Mouse (Mus musculus) limb, embryonic 14.5 days (tissue): ENCODE results near the gene Tnrc6b. TPM values are rescaled to one million over a fixed set of nuclear protein-coding genes. Genes with fewer than 3 reads are reported as not detected.
"Not testable (repeated sequence)": the region's sequence is repeated elsewhere in the genome, so short reads cannot be mapped to it uniquely, and the experiment has no call there.

Experiments used
- ATAC-seq: fragments of 200-750 bp; cut with Nextera tagmentation; 2 replicates; pipeline ENCODE4 v1.8.0; 2017; ENCODE audit warnings: low read depth, moderate number of reproducible peaks, moderate TSS enrichment; ENCODE audit not compliant: low FRiP score
- DNase-seq: peaks from one replicate; pipeline ENCODE4 v3.0.0-alpha.2; 2015; ENCODE audit warnings: low spot score
- H3K27ac ChIP-seq: fragments of 300-500 bp; sonication (generic); replicated peaks from 2 replicates; pipeline ENCODE4 v1.5.1; 2014; ENCODE audit warnings: low read depth, mild to moderate bottlenecking, low read length, moderate library complexity, mixed read lengths
- H3K27me3 ChIP-seq: fragments of 300-500 bp; sonication (generic); 2 replicates; pipeline ENCODE4 v1.6.1; 2014; ENCODE audit warnings: low read length, mixed read lengths; ENCODE audit not compliant: control insufficient read depth, insufficient read depth
- H3K36me3 ChIP-seq: fragments of 300-500 bp; sonication (generic); 2 replicates; pipeline ENCODE4 v1.6.1; 2014; ENCODE audit warnings: mild to moderate bottlenecking, low read length, moderate library complexity, mixed read lengths; ENCODE audit not compliant: control insufficient read depth, insufficient read depth
- H3K4me1 ChIP-seq: fragments of 300-500 bp; sonication (generic); 2 replicates; pipeline ENCODE4 v1.6.1; 2014; ENCODE audit warnings: antibody characterized with exemption, low read length, mixed read lengths; ENCODE audit not compliant: control insufficient read depth, insufficient read depth
- H3K4me2 ChIP-seq: fragments of 300-500 bp; sonication (generic); replicated peaks from 2 replicates; pipeline ENCODE4 v1.6.1; 2014; ENCODE audit warnings: low read depth, mild to moderate bottlenecking, low read length, moderate library complexity; ENCODE audit not compliant: severe bottlenecking
- H3K4me3 ChIP-seq: fragments of 300-500 bp; sonication (generic); replicated peaks from 2 replicates; pipeline ENCODE4 v1.5.1; 2014; ENCODE audit warnings: low read length
- H3K9ac ChIP-seq: fragments of 300-500 bp; sonication (generic); 2 replicates; pipeline ENCODE4 v1.6.1; 2014; ENCODE audit warnings: mild to moderate bottlenecking, low read depth, low read length, moderate library complexity; ENCODE audit not compliant: severe bottlenecking
- H3K9me3 ChIP-seq: fragments of 300-500 bp; sonication (generic); 2 replicates; pipeline ENCODE4 v1.6.1; 2016; ENCODE audit warnings: low read length; ENCODE audit not compliant: control insufficient read depth
- POLR2A ChIP-seq: fragments of 200-500 bp; IDR thresholded peaks from 2 replicates; pipeline ENCODE4 v1.8.0; 2012; ENCODE audit warnings: inconsistent platforms, mild to moderate bottlenecking, moderate library complexity, borderline replicate concordance; ENCODE audit not compliant: insufficient read depth, insufficient read length; ENCODE audit errors: extremely low read depth
- WGBS: fragments of 180-500 bp; shearing (Covaris S2); extraction: QIAGEN DNeasy Blood & Tissue Kit; methylation state at CpG from one replicate; pipeline ENCODE4 v1.1.7; 2014; 5-methylcytosine and 5-hydroxymethylcytosine counted together
- polyA plus RNA-seq, 2 experiments: library from polyadenylated mRNA; depleted of rRNA in 1 of 2; stranded (reverse) in 1 of 2; unstranded in 1 of 2; fragments of >200 nt; fragmentation: Nextera tagmentation in 1 of 2; extraction: Ambion mirVana in 1 of 2; gene quantifications; 2 replicates each; pipeline versions ENCODE4 v1.2.1 to v1.2.3; 2012 to 2014

The Tnrc6b gene
- polyA plus RNA-seq, 2 experiments = 12.5 to 15.8 TPM

DNA sequence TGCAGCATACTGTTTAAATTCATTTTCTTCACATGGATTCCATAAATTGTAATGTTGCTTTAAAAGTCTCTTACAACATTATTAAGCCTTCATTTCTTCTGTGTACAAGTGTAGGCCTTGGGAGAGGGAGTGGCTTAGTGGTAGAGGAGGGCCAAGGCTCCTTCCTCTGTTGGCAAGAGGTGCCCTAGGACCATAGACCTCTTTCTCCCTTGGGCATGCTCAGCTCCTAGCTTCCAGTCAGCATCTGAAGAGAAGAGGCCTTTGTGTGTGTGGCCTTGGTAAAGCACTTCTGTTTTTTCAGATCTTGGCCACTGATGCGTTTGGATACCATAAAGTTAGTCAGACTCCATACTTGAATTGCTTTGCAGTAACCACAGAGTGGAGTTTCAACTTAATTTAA is 133.1 kb downstream of the Tnrc6b start:
- no peak for DNase-seq
- no peak for ATAC-seq
- no peak overlapping the region for H3K9ac ChIP-seq
- H3K36me3 ChIP-seq = peaks cover 6% of the 10 kb centered on the region; the same call in 1 of the 2 replicates
- H3K4me2 ChIP-seq = no peak overlapping the region
- H3K4me1 ChIP-seq = no peaks in the 10 kb centered on the region
- no peaks in the 10 kb centered on the region for H3K27me3 ChIP-seq
- no peak overlapping the region for H3K27ac ChIP-seq
- WGBS = 75% methylated on average over 1 of the region's 1 CpGs
- no peaks in the 10 kb centered on the region for H3K9me3 ChIP-seq
- H3K4me3 ChIP-seq = no peak overlapping the region
- TF ChIP-seq POLR2A = no peak

- no peak for TF ChIP-seq POLR2A
- H3K4me1 ChIP-seq = no peaks in the 10 kb centered on the region
- ATAC-seq = no peak
- 95% methylated on average over 2 of the region's 2 CpGs for WGBS
- no peak overlapping the region for H3K27ac ChIP-seq
- H3K27me3 ChIP-seq = no peaks in the 10 kb centered on the region
- DNase-seq = no peak
- H3K36me3 ChIP-seq = peaks cover 6% of the 10 kb centered on the region; the same call in 1 of the 2 replicates
- no peak overlapping the region for H3K9ac ChIP-seq
- H3K4me3 ChIP-seq = no peak overlapping the region
- H3K9me3 ChIP-seq = no peaks in the 10 kb centered on the region
- no peak overlapping the region for H3K4me2 ChIP-seq
These were observed 133.8 kb downstream of the Tnrc6b start for GRCm38 (mm10) chr15:80844926-80845325.

- H3K4me3 ChIP-seq = no peak overlapping the region
- no peaks in the 10 kb centered on the region for H3K9me3 ChIP-seq
- ATAC-seq = no peak
- no peak overlapping the region for H3K4me2 ChIP-seq
- no peak for DNase-seq
- H3K4me1 ChIP-seq = no peaks in the 10 kb centered on the region
- WGBS = 79% methylated on average over 8 of the region's 8 CpGs
- no peak overlapping the region for H3K9ac ChIP-seq
- H3K27me3 ChIP-seq = no peaks in the 10 kb centered on the region
- no peak overlapping the region for H3K27ac ChIP-seq
- H3K36me3 ChIP-seq = peaks cover 11% of the 10 kb centered on the region; the same call in 1 of the 2 replicates
- TF ChIP-seq POLR2A = no peak
These were observed 138.9 kb downstream of the Tnrc6b start for GRCm38 (mm10) chr15:80850004-80850403.

- ATAC-seq (no peak), DNase-seq (no peak)
- TF ChIP-seq POLR2A = no peak
- 86% methylated on average over 7 of the region's 7 CpGs for WGBS
- H3K4me2 ChIP-seq = no peak overlapping the region
- H3K36me3 ChIP-seq = peaks cover 11% of the 10 kb centered on the region; the same call in 1 of the 2 replicates
- no peak overlapping the region for H3K9ac ChIP-seq
- no peaks in the 10 kb centered on the region for H3K9me3 ChIP-seq
- no peak overlapping the region for H3K4me3 ChIP-seq
- H3K4me1 ChIP-seq = no peaks in the 10 kb centered on the region
- H3K27me3 ChIP-seq = no peaks in the 10 kb centered on the region
- no peak overlapping the region for H3K27ac ChIP-seq
These were observed 139.8 kb downstream of the Tnrc6b start for GRCm38 (mm10) chr15:80850682-80851475.

- no peak overlapping the region for H3K4me3 ChIP-seq
- no peak overlapping the region for H3K9ac ChIP-seq
- H3K36me3 ChIP-seq = peaks cover 11% of the 10 kb centered on the region; the same call in 1 of the 2 replicates
- no peak for TF ChIP-seq POLR2A
- H3K4me2 ChIP-seq = no peak overlapping the region
- no peaks in the 10 kb centered on the region for H3K9me3 ChIP-seq
- no peaks in the 10 kb centered on the region for H3K27me3 ChIP-seq
- no peak for ATAC-seq
- no peak for DNase-seq
- H3K27ac ChIP-seq = no peak overlapping the region
- H3K4me1 ChIP-seq = no peaks in the 10 kb centered on the region
- 95% methylated on average over 5 of the region's 5 CpGs for WGBS
These were observed 141.0 kb downstream of the Tnrc6b start for GRCm38 (mm10) chr15:80852122-80852521.

DNA sequence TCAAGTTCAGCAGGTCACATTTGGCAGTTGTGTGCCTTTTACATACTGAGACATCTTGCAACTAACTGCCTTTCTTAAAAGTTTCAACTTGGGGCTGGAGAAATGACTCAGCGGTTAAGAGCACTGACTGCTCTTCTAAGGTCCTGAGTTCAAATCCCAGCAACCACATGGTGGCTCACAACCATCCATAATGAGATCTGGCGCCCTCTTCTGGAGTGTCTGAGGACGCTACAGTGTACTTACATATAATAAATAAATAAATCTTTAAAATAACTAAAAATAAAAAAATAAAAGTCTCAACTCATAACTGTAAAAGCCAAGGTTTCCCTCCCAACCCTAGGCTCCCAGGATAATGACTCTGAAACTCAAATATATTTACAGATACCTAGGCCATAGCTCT is 141.4 kb downstream of the Tnrc6b start:
- H3K9me3 ChIP-seq, DNase-seq, H3K4me2 ChIP-seq, H3K4me1 ChIP-seq, H3K27me3 ChIP-seq, ATAC-seq, H3K9ac ChIP-seq, H3K4me3 ChIP-seq, H3K27ac ChIP-seq: not testable (repeated sequence)
- H3K36me3 ChIP-seq = peaks cover 11% of the 10 kb centered on the region; the same call in 1 of the 2 replicates
- WGBS = 91% methylated on average over 3 of the region's 3 CpGs
